Mouse (Mus musculus) lung, postnatal 0 days (tissue): ENCODE measurements around the gene Morc3.

ENCODE experiments used
- CTCF ChIP-seq: IDR thresholded peaks from 2 replicates; pipeline ENCODE4 v1.5.1; 2016; ENCODE audit warnings: antibody characterized with exemption, mild to moderate bottlenecking
- EP300 ChIP-seq: IDR thresholded peaks from 2 replicates; pipeline ENCODE4 v1.6.1; 2016; ENCODE audit warnings: antibody characterized with exemption, mild to moderate bottlenecking, control low read depth

- TF ChIP-seq CTCF: no peak
- TF ChIP-seq EP300: no peak
Measured at GRCm38 (mm10) chr16:93819325-93819696, 12.6 kb upstream of the Morc3 start.
